Mouse (Mus musculus) G1E (cell line): ENCODE data around the gene Xkr8.

Experiments
- CTCF ChIP-seq: IDR thresholded peaks from 2 replicates; pipeline ENCODE4 v1.5.1; 2012; ENCODE audit warnings: low read depth, low read length, inconsistent platforms, mixed read lengths
- GATA1 ChIP-seq: IDR thresholded peaks from 2 replicates; pipeline ENCODE4 v1.6.1; 2012; ENCODE audit warnings: borderline replicate concordance, low read length, inconsistent platforms, mixed read lengths
- POLR2AphosphoS5 ChIP-seq: IDR thresholded peaks from 2 replicates; pipeline ENCODE4 v1.6.1; 2012; ENCODE audit warnings: low read depth, low read length, inconsistent platforms; ENCODE audit not compliant: insufficient replicate concordance
- TAL1 ChIP-seq: conservative IDR thresholded peaks from 2 replicates; pipeline ENCODE4 v1.6.1; 2012; ENCODE audit warnings: low read depth, low read length, inconsistent platforms, mixed read lengths

GRCm38 (mm10) chr4:132776764-132777163 is 44.4 kb upstream of the Xkr8 start:
- TF ChIP-seq CTCF (0 out of 2 replicates have a peak, but pooled peaks have one; percentile 7), GATA1 (no peak), TAL1 (no peak), POLR2AphosphoS5 (no peak)
